Mouse (Mus musculus): ENCODE data around the gene Ube3b. TPM values are rescaled to one million over a fixed set of nuclear protein-coding genes. Genes with fewer than 3 reads are reported as not detected.

Ube3b gene
- polyA plus RNA-seq, 1 experiment from 2014 or later: 19.4 TPM

DNA sequence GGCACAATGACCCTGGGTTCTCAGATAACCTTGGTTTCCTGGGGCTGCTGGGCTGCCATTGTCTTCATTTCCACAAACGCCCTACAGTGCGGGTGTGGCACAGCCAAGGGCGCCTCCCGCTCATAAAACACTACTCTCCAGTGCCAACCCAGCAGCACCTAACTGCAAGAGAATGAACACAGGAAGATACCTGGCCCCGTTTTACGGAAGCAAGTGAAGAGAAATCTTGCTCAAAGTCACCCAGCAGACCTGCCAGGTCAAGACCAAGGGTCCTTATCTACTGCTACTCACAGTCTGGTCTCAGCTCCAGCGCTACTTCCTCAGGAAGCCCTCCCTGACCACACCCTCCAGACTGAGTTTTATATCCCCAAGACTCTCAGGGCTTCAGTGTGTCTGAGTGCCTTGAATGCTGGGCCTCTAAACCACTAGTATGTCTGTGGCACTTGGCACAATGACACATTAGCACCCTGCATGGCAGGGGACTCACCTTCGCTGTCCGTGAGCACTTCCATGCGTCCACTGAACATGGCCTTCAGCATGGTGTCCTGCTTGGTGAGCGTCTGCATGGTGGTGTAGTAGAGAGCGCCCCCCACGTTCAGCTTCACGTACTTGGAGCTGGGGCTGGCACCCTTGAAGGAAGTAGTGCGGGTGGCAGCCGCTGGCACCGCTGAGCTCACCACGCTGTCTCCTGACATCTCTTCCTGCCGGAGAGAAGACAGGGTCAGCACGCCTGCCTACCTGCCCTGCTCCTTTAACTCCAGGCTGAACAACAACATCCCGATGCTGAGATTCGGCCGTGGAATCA lies 5.8 kb upstream of the Ube3b start:
- no peak overlapping the region; the same call in 1 of the 2 replicates for H3K4me2 ChIP-seq (replicated peaks; ENCODE audit: low read depth)
- ATAC-seq (ENCODE audit: low FRiP score, low TSS enrichment): no peak
- DNase-seq (ENCODE audit: low spot score): peak; percentile 46
- H3K27ac ChIP-seq (replicated peaks): peak overlapping the region; percentile 95
- H3K27me3 ChIP-seq (ENCODE audit: control insufficient read depth, insufficient read depth, low read length): no peaks in the 10 kb centered on the region
- H3K9me3 ChIP-seq (ENCODE audit: control insufficient read depth, low read length): no peaks in the 10 kb centered on the region
- H3K4me1 ChIP-seq (replicated peaks; ENCODE audit: control insufficient read depth, insufficient read depth): peaks cover 39% of the 10 kb centered on the region
- H3K9ac ChIP-seq (ENCODE audit: low read length): 0 out of 2 replicates have a peak overlapping the region, but pooled peaks have one; percentile 23
- WGBS: 70% methylated on average over 23 of the region's 23 CpGs
- no peak for TF ChIP-seq CTCF (IDR thresholded peaks at IDR 0.05; ENCODE audit: low read depth)
- no peak for TF ChIP-seq EP300 (optimal IDR thresholded peaks at IDR 0.05)
- peaks cover 13% of the 10 kb centered on the region for H3K36me3 ChIP-seq (ENCODE audit: control insufficient read depth, insufficient read depth, low read length)
- no peak overlapping the region for H3K4me3 ChIP-seq (ENCODE audit: low read depth, low read length)

- TF ChIP-seq CTCF (IDR thresholded peaks at IDR 0.05; ENCODE audit: low read depth) (no peak), EP300 (optimal IDR thresholded peaks at IDR 0.05) (no peak)
- H3K9ac ChIP-seq (ENCODE audit: low read length): peak overlapping the region; percentile 97
- peak overlapping the region; percentile 94 for H3K27ac ChIP-seq (replicated peaks)
- peak overlapping the region; percentile 83 for H3K4me2 ChIP-seq (replicated peaks; ENCODE audit: low read depth)
- peaks cover 15% of the 10 kb centered on the region for H3K4me1 ChIP-seq (replicated peaks; ENCODE audit: control insufficient read depth, insufficient read depth)
- 32% methylated on average over 10 of the region's 10 CpGs for WGBS
- H3K27me3 ChIP-seq (ENCODE audit: control insufficient read depth, insufficient read depth, low read length): no peaks in the 10 kb centered on the region
- DNase-seq (ENCODE audit: low spot score): peak; percentile 35
- H3K4me3 ChIP-seq (ENCODE audit: low read depth, low read length): peak overlapping the region; percentile 84
- no peak for ATAC-seq (ENCODE audit: low FRiP score, low TSS enrichment)
- H3K36me3 ChIP-seq (ENCODE audit: control insufficient read depth, insufficient read depth, low read length): peaks cover 13% of the 10 kb centered on the region
- no peaks in the 10 kb centered on the region for H3K9me3 ChIP-seq (ENCODE audit: control insufficient read depth, low read length)
Observed at GRCm38 (mm10) chr5:114378177-114378920, 2.1 kb upstream of the Ube3b start.

GRCm38 (mm10) chr5:114378936-114379335 lies 1.5 kb upstream of the Ube3b start:
- DNase-seq (ENCODE audit: low spot score) (no peak), ATAC-seq (ENCODE audit: low FRiP score, low TSS enrichment) (no peak)
- Histone ChIP-seq H3K4me3 (ENCODE audit: low read depth, low read length) (peak overlapping the region; percentile 84), H3K27ac (replicated peaks) (peak overlapping the region; percentile 94), H3K9me3 (ENCODE audit: control insufficient read depth, low read length) (no peaks in the 10 kb centered on the region), H3K4me2 (replicated peaks; ENCODE audit: low read depth) (peak overlapping the region; percentile 83), H3K9ac (ENCODE audit: low read length) (peak overlapping the region; percentile 97), H3K36me3 (ENCODE audit: control insufficient read depth, insufficient read depth, low read length) (peaks cover 11% of the 10 kb centered on the region), H3K4me1 (replicated peaks; ENCODE audit: control insufficient read depth, insufficient read depth) (peaks cover 14% of the 10 kb centered on the region), H3K27me3 (ENCODE audit: control insufficient read depth, insufficient read depth, low read length) (no peaks in the 10 kb centered on the region)
- 23% methylated on average over 6 of the region's 6 CpGs for WGBS
- no peak for TF ChIP-seq EP300 (optimal IDR thresholded peaks at IDR 0.05)
- TF ChIP-seq CTCF (IDR thresholded peaks at IDR 0.05; ENCODE audit: low read depth): no peak

GRCm38 (mm10) chr5:114379763-114380162 lies 644 bp upstream of the Ube3b start:
- ATAC-seq (ENCODE audit: low FRiP score, low TSS enrichment) (peak; percentile 2; the same call in 1 of the 2 replicates), DNase-seq (ENCODE audit: low spot score) (peak; percentile 47)
- no peaks in the 10 kb centered on the region for H3K27me3 ChIP-seq (ENCODE audit: control insufficient read depth, insufficient read depth, low read length)
- peaks cover 8% of the 10 kb centered on the region for H3K36me3 ChIP-seq (ENCODE audit: control insufficient read depth, insufficient read depth, low read length)
- no peaks in the 10 kb centered on the region for H3K9me3 ChIP-seq (ENCODE audit: control insufficient read depth, low read length)
- peak overlapping the region; percentile 94 for H3K27ac ChIP-seq (replicated peaks)
- under 1% methylated on average over 20 of the region's 20 CpGs for WGBS
- peak overlapping the region; percentile 84 for H3K4me3 ChIP-seq (ENCODE audit: low read depth, low read length)
- H3K9ac ChIP-seq (ENCODE audit: low read length): peak overlapping the region; percentile 97
- H3K4me1 ChIP-seq (replicated peaks; ENCODE audit: control insufficient read depth, insufficient read depth): peaks cover 10% of the 10 kb centered on the region
- no peak for TF ChIP-seq EP300 (optimal IDR thresholded peaks at IDR 0.05)
- no peak for TF ChIP-seq CTCF (IDR thresholded peaks at IDR 0.05; ENCODE audit: low read depth)
- peak overlapping the region; percentile 83 for H3K4me2 ChIP-seq (replicated peaks; ENCODE audit: low read depth)

DNA sequence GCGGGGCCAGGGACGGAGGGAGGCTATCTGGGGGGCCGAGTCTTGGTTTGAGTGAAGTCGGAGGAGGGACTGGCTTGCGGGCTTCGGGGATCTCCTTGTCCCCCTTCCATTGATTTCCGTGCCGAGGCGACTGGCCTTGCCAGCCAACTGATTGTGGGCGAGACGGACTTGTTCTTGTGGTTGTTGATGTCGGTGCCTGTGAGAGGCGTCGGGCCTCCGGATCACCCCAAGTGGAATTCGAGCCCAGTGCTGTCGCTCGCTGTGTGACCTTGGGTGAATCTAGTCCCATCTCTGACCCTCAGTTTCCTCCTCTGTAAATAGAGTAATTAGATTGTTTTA lies 575 bp downstream of the Ube3b start:
- H3K4me1 ChIP-seq (replicated peaks; ENCODE audit: control insufficient read depth, insufficient read depth): peaks cover 10% of the 10 kb centered on the region
- peak overlapping the region; percentile 84 for H3K4me3 ChIP-seq (ENCODE audit: low read depth, low read length)
- H3K9ac ChIP-seq (ENCODE audit: low read length): peak overlapping the region; percentile 97
- 0% methylated on average over 18 of the region's 18 CpGs for WGBS
- H3K27me3 ChIP-seq (ENCODE audit: control insufficient read depth, insufficient read depth, low read length): no peaks in the 10 kb centered on the region
- H3K27ac ChIP-seq (replicated peaks): peak overlapping the region; percentile 94
- H3K36me3 ChIP-seq (ENCODE audit: control insufficient read depth, insufficient read depth, low read length): peaks cover 5% of the 10 kb centered on the region
- no peaks in the 10 kb centered on the region for H3K9me3 ChIP-seq (ENCODE audit: control insufficient read depth, low read length)
- peak overlapping the region; percentile 83 for H3K4me2 ChIP-seq (replicated peaks; ENCODE audit: low read depth)
- TF ChIP-seq EP300 (optimal IDR thresholded peaks at IDR 0.05): no peak
- no peak for TF ChIP-seq CTCF (IDR thresholded peaks at IDR 0.05; ENCODE audit: low read depth)
- ATAC-seq (ENCODE audit: low FRiP score, low TSS enrichment) (no peak; the same call in 1 of the 2 replicates), DNase-seq (ENCODE audit: low spot score) (no peak)

All from stomach, postnatal 0 days (tissue).